Mouse (Mus musculus): ENCODE data around the gene Olfr3. TPM values are rescaled to one million over a fixed set of nuclear protein-coding genes. Genes with fewer than 3 reads are reported as not detected.

The Olfr3 gene
- total RNA-seq (2014; fragmentation: Nextera tagmentation) (not detected in 2 replicates), total RNA-seq (2017) (0.11 and 0.12 TPM in 2 replicates), polyA plus RNA-seq (2012) (not detected in 2 replicates)

DNA sequence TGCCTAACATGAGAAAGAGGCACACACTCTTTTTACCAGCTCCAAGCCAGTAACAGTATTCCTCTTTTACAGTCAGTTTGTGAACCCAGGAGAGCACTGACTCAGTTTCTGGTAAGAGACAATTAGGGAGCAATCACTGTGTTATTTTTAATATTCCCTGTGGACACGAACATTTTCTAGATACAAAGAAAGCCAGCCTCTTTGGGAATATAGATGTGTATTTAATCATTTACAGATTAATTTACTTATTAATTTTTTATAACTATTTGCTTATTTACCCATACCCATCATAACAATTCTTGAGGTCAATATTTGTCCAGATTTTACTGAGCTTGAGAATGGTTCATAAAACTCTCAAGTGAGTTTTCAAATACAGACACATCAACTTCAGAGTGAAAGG lies at the start of gene Olfr3:
Olfr3 (minus strand) TSS at position 101 of the 400 bp plus-strand sequence.
- Histone ChIP-seq H3K36me3 (replicated peaks) (no peaks in the 10 kb centered on the region), H3K9me3 (replicated peaks) (peaks cover 7% of the 10 kb centered on the region; the same call in 1 of the 2 replicates), H3K27me3 (ENCODE audit: insufficient read depth, low read length) (no peaks in the 10 kb centered on the region), H3K4me3 (ENCODE audit: low read depth, low read length) (no peak within 1 kb of the TSS), H3K4me1 (ENCODE audit: insufficient read depth, low read depth, low read length) (no peaks in the 10 kb centered on the region)
- ATAC-seq (ENCODE audit: extremely low read depth, insufficient number of reproducible peaks, low FRiP score, poor library complexity, severe bottlenecking) (no peak), DNase-seq (ENCODE audit: low spot score) (no peak)
- TF ChIP-seq TAL1 (conservative IDR thresholded peaks at IDR 0.05; ENCODE audit: low read depth, low read length) = no peak
- TF ChIP-seq GATA2 (IDR thresholded peaks at IDR 0.05; ENCODE audit: borderline replicate concordance, low read depth, low read length) = no peak
- TF ChIP-seq GATA1 (IDR thresholded peaks at IDR 0.05; ENCODE audit: borderline replicate concordance, low read length) = no peak
- no peak for TF ChIP-seq POLR2AphosphoS5 (IDR thresholded peaks at IDR 0.05; ENCODE audit: insufficient replicate concordance, low read depth, low read length)
- TF ChIP-seq CTCF (IDR thresholded peaks at IDR 0.05; ENCODE audit: low read depth, low read length) = no peak

- Histone ChIP-seq H3K27me3 (ENCODE audit: insufficient read depth, low read length) (no peaks in the 10 kb centered on the region), H3K4me3 (ENCODE audit: low read depth, low read length) (no peak within 1 kb of the TSS), H3K36me3 (replicated peaks) (no peaks in the 10 kb centered on the region), H3K9me3 (replicated peaks) (no peaks in the 10 kb centered on the region), H3K4me1 (ENCODE audit: insufficient read depth, low read depth, low read length) (no peaks in the 10 kb centered on the region)
- DNase-seq (ENCODE audit: low spot score) (no peak), ATAC-seq (ENCODE audit: extremely low read depth, insufficient number of reproducible peaks, low FRiP score, poor library complexity, severe bottlenecking) (no peak)
- TF ChIP-seq POLR2AphosphoS5 (IDR thresholded peaks at IDR 0.05; ENCODE audit: insufficient replicate concordance, low read depth, low read length) = no peak
- no peak for TF ChIP-seq GATA1 (IDR thresholded peaks at IDR 0.05; ENCODE audit: borderline replicate concordance, low read length)
- TF ChIP-seq CTCF (IDR thresholded peaks at IDR 0.05; ENCODE audit: low read depth, low read length) = no peak
- TF ChIP-seq GATA2 (IDR thresholded peaks at IDR 0.05; ENCODE audit: borderline replicate concordance, low read depth, low read length) = no peak
- TF ChIP-seq TAL1 (conservative IDR thresholded peaks at IDR 0.05; ENCODE audit: low read depth, low read length) = no peak
Measured at GRCm38 (mm10) chr2:36862560-36862959, 45.7 kb upstream of the Olfr3 start, which contains the start of gene Olfr351. TSS of gene Olfr351 (minus strand) at chr2:36862660.

DNA sequence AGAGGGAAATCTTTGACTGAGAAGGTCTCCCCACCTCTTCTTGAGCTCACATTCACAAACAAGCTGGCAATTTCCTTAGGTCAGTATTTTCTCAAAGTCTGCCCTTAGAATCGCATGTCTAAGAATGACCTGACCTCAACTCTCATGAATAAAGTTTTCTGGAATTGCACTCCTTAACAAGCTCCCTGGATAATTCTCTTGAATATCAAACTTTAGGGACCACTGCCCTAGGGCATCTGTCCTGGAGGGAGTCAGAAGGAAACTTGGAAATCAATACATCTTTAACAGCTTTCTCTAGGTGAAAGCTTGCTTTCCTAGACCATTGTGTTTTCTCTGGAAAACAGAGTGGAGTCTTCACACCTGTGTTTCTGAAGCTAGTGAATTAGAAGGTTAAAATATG lies 29.2 kb upstream of the Olfr3 start, which contains the start of gene Olfr350:
Olfr350 (plus strand) TSS at position 301 of the 400 bp plus-strand sequence.
- ATAC-seq (ENCODE audit: extremely low read depth, insufficient number of reproducible peaks, low FRiP score, poor library complexity, severe bottlenecking) = no peak
- no peak for DNase-seq (ENCODE audit: low spot score)
- TF ChIP-seq POLR2AphosphoS5 (IDR thresholded peaks at IDR 0.05; ENCODE audit: insufficient replicate concordance, low read depth, low read length) (no peak), GATA2 (IDR thresholded peaks at IDR 0.05; ENCODE audit: borderline replicate concordance, low read depth, low read length) (no peak), TAL1 (conservative IDR thresholded peaks at IDR 0.05; ENCODE audit: low read depth, low read length) (no peak), GATA1 (IDR thresholded peaks at IDR 0.05; ENCODE audit: borderline replicate concordance, low read length) (no peak), CTCF (IDR thresholded peaks at IDR 0.05; ENCODE audit: low read depth, low read length) (no peak)
- no peak within 1 kb of the TSS for H3K4me3 ChIP-seq (ENCODE audit: low read depth, low read length)
- H3K27me3 ChIP-seq (ENCODE audit: insufficient read depth, low read length) = no peaks in the 10 kb centered on the region
- H3K36me3 ChIP-seq (replicated peaks) = no peaks in the 10 kb centered on the region
- no peaks in the 10 kb centered on the region for H3K9me3 ChIP-seq (replicated peaks)
- no peaks in the 10 kb centered on the region for H3K4me1 ChIP-seq (ENCODE audit: insufficient read depth, low read depth, low read length)

- no peak for DNase-seq (ENCODE audit: low spot score)
- H3K4me1 ChIP-seq (ENCODE audit: insufficient read depth, low read depth, low read length) = no peaks in the 10 kb centered on the region
- TF ChIP-seq GATA1 (IDR thresholded peaks at IDR 0.05; ENCODE audit: borderline replicate concordance, low read length) = no peak
- TF ChIP-seq CTCF (IDR thresholded peaks at IDR 0.05; ENCODE audit: low read depth, low read length) = no peak
- TF ChIP-seq POLR2AphosphoS5 (IDR thresholded peaks at IDR 0.05; ENCODE audit: insufficient replicate concordance, low read depth, low read length) = no peak
- no peak for TF ChIP-seq GATA2 (IDR thresholded peaks at IDR 0.05; ENCODE audit: borderline replicate concordance, low read depth, low read length)
- no peak for TF ChIP-seq TAL1 (conservative IDR thresholded peaks at IDR 0.05; ENCODE audit: low read depth, low read length)
- no peaks in the 10 kb centered on the region for H3K36me3 ChIP-seq (replicated peaks)
- H3K9me3 ChIP-seq (replicated peaks) = no peaks in the 10 kb centered on the region
- no peak within 1 kb of the TSS for H3K4me3 ChIP-seq (ENCODE audit: low read depth, low read length)
- no peak for ATAC-seq (ENCODE audit: extremely low read depth, insufficient number of reproducible peaks, low FRiP score, poor library complexity, severe bottlenecking)
- no peaks in the 10 kb centered on the region for H3K27me3 ChIP-seq (ENCODE audit: insufficient read depth, low read length)
Measured at GRCm38 (mm10) chr2:36790238-36790637, 26.6 kb downstream of the Olfr3 start, which contains the start of gene Olfr50. TSS of gene Olfr50 (plus strand) at chr2:36790538.

- no peaks in the 10 kb centered on the region for H3K27me3 ChIP-seq (ENCODE audit: insufficient read depth, low read length)
- no peaks in the 10 kb centered on the region for H3K9me3 ChIP-seq (replicated peaks)
- DNase-seq (ENCODE audit: low spot score) (no peak), ATAC-seq (ENCODE audit: extremely low read depth, insufficient number of reproducible peaks, low FRiP score, poor library complexity, severe bottlenecking) (no peak)
- no peak for TF ChIP-seq CTCF (IDR thresholded peaks at IDR 0.05; ENCODE audit: low read depth, low read length)
- no peak for TF ChIP-seq TAL1 (conservative IDR thresholded peaks at IDR 0.05; ENCODE audit: low read depth, low read length)
- no peak for TF ChIP-seq POLR2AphosphoS5 (IDR thresholded peaks at IDR 0.05; ENCODE audit: insufficient replicate concordance, low read depth, low read length)
- no peak for TF ChIP-seq GATA1 (IDR thresholded peaks at IDR 0.05; ENCODE audit: borderline replicate concordance, low read length)
- TF ChIP-seq GATA2 (IDR thresholded peaks at IDR 0.05; ENCODE audit: borderline replicate concordance, low read depth, low read length) = no peak
- no peaks in the 10 kb centered on the region for H3K4me1 ChIP-seq (ENCODE audit: insufficient read depth, low read depth, low read length)
- H3K36me3 ChIP-seq (replicated peaks) = no peaks in the 10 kb centered on the region
- H3K4me3 ChIP-seq (ENCODE audit: low read depth, low read length) = no peak within 1 kb of the TSS
Measured at GRCm38 (mm10) chr2:36783976-36784375, 32.9 kb downstream of the Olfr3 start, which contains the start of gene Olfr348. TSS of gene Olfr348 (plus strand) at chr2:36784276.

Other genes with a start within 250 kb of the Olfr3 start
- not detected in 2 replicates for gene Olfr345, start 177.0 kb downstream of the Olfr3 start, total RNA-seq (2014; fragmentation: Nextera tagmentation)
- gene Olfr345, start 177.0 kb downstream of the Olfr3 start, total RNA-seq (2017) = 0.22 TPM in 1 of 2 replicates, not detected in the other
- not detected in 2 replicates for gene Olfr345, start 177.0 kb downstream of the Olfr3 start, polyA plus RNA-seq (2012)
- not detected in 2 replicates for gene Olfr346, start 131.2 kb downstream of the Olfr3 start, total RNA-seq (2014; fragmentation: Nextera tagmentation)
- under 0.01 TPM in 1 of 2 replicates, not detected in the other for gene Olfr346, start 131.2 kb downstream of the Olfr3 start, total RNA-seq (2017)
- not detected in 2 replicates for gene Olfr346, start 131.2 kb downstream of the Olfr3 start, polyA plus RNA-seq (2012)
- gene Olfr347, start 85.1 kb downstream of the Olfr3 start, total RNA-seq (2014; fragmentation: Nextera tagmentation) = not detected in 2 replicates
- gene Olfr347, start 85.1 kb downstream of the Olfr3 start, total RNA-seq (2017) = 0.33 TPM in 1 of 2 replicates, not detected in the other
- not detected in 2 replicates for gene Olfr347, start 85.1 kb downstream of the Olfr3 start, polyA plus RNA-seq (2012)
- not detected in 2 replicates for gene Olfr348, start 32.8 kb downstream of the Olfr3 start, total RNA-seq (2014; fragmentation: Nextera tagmentation)
- gene Olfr348, start 32.8 kb downstream of the Olfr3 start, total RNA-seq (2017) = 0.06 and 0.11 TPM in 2 replicates
- gene Olfr348, start 32.8 kb downstream of the Olfr3 start, polyA plus RNA-seq (2012) = not detected in 2 replicates
- not detected in 2 replicates for gene Olfr50, start 26.5 kb downstream of the Olfr3 start, total RNA-seq (2014; fragmentation: Nextera tagmentation)
- 0.05 and 0.06 TPM in 2 replicates for gene Olfr50, start 26.5 kb downstream of the Olfr3 start, total RNA-seq (2017)
- not detected in 2 replicates for gene Olfr50, start 26.5 kb downstream of the Olfr3 start, polyA plus RNA-seq (2012)
- not detected in 2 replicates for gene Olfr350, start 29.3 kb upstream of the Olfr3 start, total RNA-seq (2014; fragmentation: Nextera tagmentation)
- gene Olfr350, start 29.3 kb upstream of the Olfr3 start, total RNA-seq (2017) = 0.22 and 0.23 TPM in 2 replicates
- not detected in 2 replicates for gene Olfr350, start 29.3 kb upstream of the Olfr3 start, polyA plus RNA-seq (2012)
- gene Olfr351, start 45.6 kb upstream of the Olfr3 start, total RNA-seq (2014; fragmentation: Nextera tagmentation) = not detected in 2 replicates
- 0.16 and 0.41 TPM in 2 replicates for gene Olfr351, start 45.6 kb upstream of the Olfr3 start, total RNA-seq (2017)
- not detected in 2 replicates for gene Olfr351, start 45.6 kb upstream of the Olfr3 start, polyA plus RNA-seq (2012)
- gene Olfr352, start 51.4 kb upstream of the Olfr3 start, total RNA-seq (2014; fragmentation: Nextera tagmentation) = not detected in 2 replicates
- 0.05 TPM in 1 of 2 replicates, not detected in the other for gene Olfr352, start 51.4 kb upstream of the Olfr3 start, total RNA-seq (2017)
- not detected in 2 replicates for gene Olfr352, start 51.4 kb upstream of the Olfr3 start, polyA plus RNA-seq (2012)
- gene Olfr353, start 75.9 kb upstream of the Olfr3 start, total RNA-seq (2014; fragmentation: Nextera tagmentation) = not detected in 2 replicates
- gene Olfr353, start 75.9 kb upstream of the Olfr3 start, total RNA-seq (2017) = 0.05 and 0.12 TPM in 2 replicates
- gene Olfr353, start 75.9 kb upstream of the Olfr3 start, polyA plus RNA-seq (2012) = not detected in 2 replicates
- not detected in 2 replicates for gene Olfr354, start 88.6 kb upstream of the Olfr3 start, total RNA-seq (2014; fragmentation: Nextera tagmentation)
- 0.16 and 0.17 TPM in 2 replicates for gene Olfr354, start 88.6 kb upstream of the Olfr3 start, total RNA-seq (2017)
- gene Olfr354, start 88.6 kb upstream of the Olfr3 start, polyA plus RNA-seq (2012) = not detected in 2 replicates
- gene Olfr355, start 111.9 kb upstream of the Olfr3 start, total RNA-seq (2014; fragmentation: Nextera tagmentation) = not detected in 2 replicates
- gene Olfr355, start 111.9 kb upstream of the Olfr3 start, total RNA-seq (2017) = 0.06 and 0.11 TPM in 2 replicates
- gene Olfr355, start 111.9 kb upstream of the Olfr3 start, polyA plus RNA-seq (2012) = not detected in 2 replicates
- gene Olfr356, start 120.1 kb upstream of the Olfr3 start, total RNA-seq (2014; fragmentation: Nextera tagmentation) = not detected in 2 replicates
- gene Olfr356, start 120.1 kb upstream of the Olfr3 start, total RNA-seq (2017) = not detected in 2 replicates
- gene Olfr356, start 120.1 kb upstream of the Olfr3 start, polyA plus RNA-seq (2012) = not detected in 2 replicates
- not detected in 2 replicates for gene Olfr357, start 176.8 kb upstream of the Olfr3 start, total RNA-seq (2014; fragmentation: Nextera tagmentation)
- 0.06 and 0.11 TPM in 2 replicates for gene Olfr357, start 176.8 kb upstream of the Olfr3 start, total RNA-seq (2017)
- not detected in 2 replicates for gene Olfr357, start 176.8 kb upstream of the Olfr3 start, polyA plus RNA-seq (2012)
- not detected in 2 replicates for gene Olfr358, start 192.3 kb upstream of the Olfr3 start, total RNA-seq (2014; fragmentation: Nextera tagmentation)
- gene Olfr358, start 192.3 kb upstream of the Olfr3 start, total RNA-seq (2017) = 0.05 and 0.06 TPM in 2 replicates
- not detected in 2 replicates for gene Olfr358, start 192.3 kb upstream of the Olfr3 start, polyA plus RNA-seq (2012)
- not detected in 2 replicates for gene Olfr360, start 248.7 kb upstream of the Olfr3 start, total RNA-seq (2014; fragmentation: Nextera tagmentation)
- gene Olfr360, start 248.7 kb upstream of the Olfr3 start, total RNA-seq (2017) = 0.16 TPM in 1 of 2 replicates, not detected in the other
- gene Olfr360, start 248.7 kb upstream of the Olfr3 start, polyA plus RNA-seq (2012) = not detected in 2 replicates

Measured in G1E (cell line).